17 mouse cellular contexts compared by ENCODE assay signal in the genomic region with DNA sequence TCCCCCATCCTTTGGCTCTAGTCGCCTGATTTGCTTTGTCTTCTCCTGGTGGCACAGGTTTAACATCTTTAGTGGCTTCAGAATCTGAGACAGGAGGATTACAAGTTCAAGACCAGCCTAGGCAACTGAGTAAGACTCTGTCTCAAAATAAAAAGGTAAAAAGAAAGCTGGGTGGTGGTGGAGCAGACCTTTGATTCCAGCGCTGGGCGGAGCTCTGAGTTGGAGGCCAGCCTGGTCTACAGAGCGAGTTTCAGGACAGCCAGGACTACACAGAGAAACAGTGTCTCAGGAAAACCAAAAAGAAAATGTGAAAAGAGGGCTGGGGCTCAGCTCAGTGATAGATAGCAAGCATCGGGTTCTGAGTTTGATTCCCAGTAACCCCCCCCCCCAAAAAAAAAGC.
"Had no signal": no experiment of that assay in that cellular context is flagged by ENCODE, and none has a peak within 500 bp of the region (broad histone marks: within the 10 kb centered on the region; RNA-seq: fewer than 3 reads in every experiment).

No protein-coding gene starts in this region.

- H3K27me3 ChIP-seq: kidney, embryonic 15.5 days; limb, embryonic 12.5 days; limb, embryonic 15.5 days; liver, embryonic 13.5 days; midbrain, embryonic 12.5 days; neural tube, embryonic 13.5 days had no signal

- H3K9ac ChIP-seq: kidney, embryonic 15.5 days; limb, embryonic 12.5 days; limb, embryonic 15.5 days; liver, embryonic 13.5 days; midbrain, embryonic 12.5 days; neural tube, embryonic 13.5 days had no signal

- H3K36me3 ChIP-seq: kidney, embryonic 15.5 days; limb, embryonic 12.5 days; limb, embryonic 15.5 days; liver, embryonic 13.5 days; midbrain, embryonic 12.5 days; neural tube, embryonic 13.5 days had no signal

- H3K27ac ChIP-seq: kidney, embryonic 15.5 days; limb, embryonic 12.5 days; liver, embryonic 13.5 days had no signal

- H3K4me3 ChIP-seq: kidney, embryonic 15.5 days; limb, embryonic 12.5 days; limb, embryonic 15.5 days; liver, embryonic 13.5 days; midbrain, embryonic 12.5 days; myocyte; neural tube, embryonic 13.5 days had no signal

- H3K4me2 ChIP-seq: kidney, embryonic 15.5 days; limb, embryonic 12.5 days; limb, embryonic 15.5 days; liver, embryonic 13.5 days; midbrain, embryonic 12.5 days; neural tube, embryonic 13.5 days had no signal

- DNase-seq: kidney, postnatal 10 days; layer of hippocampus, postnatal 36 days; liver, embryonic 13.5 days; lung, adult 2 months; lung, postnatal 14 days; retina, postnatal 1 day; right cerebral cortex, postnatal 25 days; spleen, adult 18-20 months; thymus, adult 2 months; thymus, postnatal 14 days; thymus, postnatal 4 days had no signal

- H3K9me3 ChIP-seq: kidney, embryonic 15.5 days; limb, embryonic 15.5 days; liver, embryonic 13.5 days; midbrain, embryonic 12.5 days; neural tube, embryonic 13.5 days had no signal
